15 mouse cellular contexts compared by ENCODE assay signal in genomic region chr6:120453103-120453445, GRCm38 (mm10). TPM values are rescaled to one million over a fixed set of nuclear protein-coding genes. Genes with fewer than 3 reads are reported as not detected.
A peak's percentile ranks its signal among the peaks of the same experiment; 100 is the strongest.
DNase-seq lines count a peak whose midpoint lies in the region; ATAC-seq lines count a peak whose summit lies in the region.
"Had no signal": no experiment of that assay in that cellular context is flagged by ENCODE, and none has a peak within 500 bp of the region (broad histone marks: within the 10 kb centered on the region; RNA-seq: fewer than 3 reads in every experiment).

No protein-coding gene starts in this region.

- no peak overlapping the region for H3K4me2 ChIP-seq in forebrain, embryonic 16.5 days (ENCODE audit: low read length)
- H3K4me2 ChIP-seq: embryonic facial prominence, embryonic 12.5 days; hindbrain, embryonic 15.5 days; neural tube, embryonic 15.5 days had no signal

- no peaks in the 10 kb centered on the region for H3K79me2 ChIP-seq in macrophage (ENCODE audit: inconsistent target)

- H3K27ac ChIP-seq in macrophage: peak overlapping the region; percentile 21; the same call in 1 of the 2 replicates
- H3K27ac ChIP-seq in forebrain, embryonic 16.5 days (ENCODE audit: low read length): no peak overlapping the region
- H3K27ac ChIP-seq: embryonic facial prominence, embryonic 12.5 days; hindbrain, embryonic 15.5 days; neural tube, embryonic 15.5 days had no signal

- no peaks in the 10 kb centered on the region for H3K4me1 ChIP-seq in forebrain, embryonic 16.5 days (replicated peaks; ENCODE audit: control insufficient read depth, insufficient read depth, low read length)
- H3K4me1 ChIP-seq: embryonic facial prominence, embryonic 12.5 days; hindbrain, embryonic 15.5 days; neural tube, embryonic 15.5 days had no signal

- no peaks in the 10 kb centered on the region for H3K27me3 ChIP-seq in forebrain, embryonic 16.5 days (replicated peaks; ENCODE audit: control insufficient read depth, insufficient read depth, low read length)
- H3K27me3 ChIP-seq: embryonic facial prominence, embryonic 12.5 days; hindbrain, embryonic 15.5 days; neural tube, embryonic 15.5 days had no signal

- H3K9me3 ChIP-seq in forebrain, embryonic 16.5 days (ENCODE audit: control insufficient read depth, low read length): no peaks in the 10 kb centered on the region
- H3K9me3 ChIP-seq: embryonic facial prominence, embryonic 12.5 days; hindbrain, embryonic 15.5 days; neural tube, embryonic 15.5 days had no signal

- ATAC-seq in forebrain, embryonic 16.5 days: no peak

- 11% methylated on average over 5 of the region's 5 CpGs for WGBS in macrophage (ENCODE audit: missing documents)
- 86% methylated on average over 5 of the region's 5 CpGs for WGBS in forebrain, embryonic 16.5 days

- H3K9ac ChIP-seq in forebrain, embryonic 16.5 days (replicated peaks; ENCODE audit: low read depth, low read length): no peak overlapping the region
- H3K9ac ChIP-seq: embryonic facial prominence, embryonic 12.5 days; hindbrain, embryonic 15.5 days; neural tube, embryonic 15.5 days had no signal

- H3K4me3 ChIP-seq in macrophage (ENCODE audit: inconsistent target): no peak overlapping the region
- no peak overlapping the region for H3K4me3 ChIP-seq in forebrain, embryonic 16.5 days (replicated peaks; ENCODE audit: low read length)
- H3K4me3 ChIP-seq: embryonic facial prominence, embryonic 12.5 days; hindbrain, embryonic 15.5 days; neural tube, embryonic 15.5 days had no signal

- DNase-seq in lung, postnatal 25 days (ENCODE audit: low spot score): peak; percentile 20
- DNase-seq in lung, postnatal 4 days: no peak
- DNase-seq in T-cell, adult 2 months (ENCODE audit: low spot score): peak; percentile 36
- DNase-seq in cerebellum, adult 9-11 months: no peak
- no peak for DNase-seq in gastrocnemius, postnatal 4 days (ENCODE audit: low spot score in 2 of 2)
- DNase-seq: cerebellum, adult 9-10 months; midbrain, embryonic 14.5 days; thymus, adult 2 months had no signal

- no peaks in the 10 kb centered on the region for H3K36me3 ChIP-seq in macrophage (ENCODE audit: inconsistent target)
- H3K36me3 ChIP-seq in forebrain, embryonic 16.5 days (ENCODE audit: control insufficient read depth, insufficient read depth): no peaks in the 10 kb centered on the region
- H3K36me3 ChIP-seq: embryonic facial prominence, embryonic 12.5 days; hindbrain, embryonic 15.5 days; neural tube, embryonic 15.5 days had no signal

RNA-seq across cellular contexts. Expression of gene Il17ra, which starts 10.0 kb away (rescaled TPM):
- 100 to 1,000 TPM in 9 of 26 experiments, 10 to 100 TPM in 17; 16.1 to 338 (median 55.1) TPM for total RNA-seq in macrophage (2018; cell fraction: chromatin; rRNA removed)
- 100 to 1,000 TPM in 2 of 26 experiments, 10 to 100 TPM in 22, 1 to 10 TPM in 2; 6.7 to 150 (median 15.3) TPM for total RNA-seq in macrophage (2018; cell fraction: cytosol; rRNA removed)
- total RNA-seq in macrophage (2018; cell fraction: nucleus; rRNA removed): 100 to 1,000 TPM in 9 of 26 experiments, 10 to 100 TPM in 17; 22.5 to 279 (median 75.0) TPM
- 11.0 to 16.8 TPM (median 11.8 TPM) in 3 replicates for polyA plus RNA-seq in macrophage (2018)
- polyA plus RNA-seq in forebrain, embryonic 16.5 days (2015; fragmentation: Nextera tagmentation; extraction: Ambion mirVana): 4.6 and 5.3 TPM in 2 replicates
- 1 to 10 TPM; 4.7 to 5.2 TPM for total RNA-seq in gastrocnemius, postnatal 4 days (2021)

RNA-seq across cellular contexts. Expression of gene Tmem121b, which starts 40.5 kb away (rescaled TPM):
- under 1 TPM in 2 of 26 experiments, not detected in 24; 0.16 to 0.17 TPM for total RNA-seq in macrophage (2018; cell fraction: chromatin; rRNA removed)
- total RNA-seq in macrophage (2018; cell fraction: cytosol; rRNA removed): under 1 TPM in 8 of 26 experiments, not detected in 18; 0.03 to 0.05 (median 0.05) TPM
- under 1 TPM in 7 of 26 experiments, not detected in 19; 0.06 to 0.34 (median 0.16) TPM for total RNA-seq in macrophage (2018; cell fraction: nucleus; rRNA removed)
- polyA plus RNA-seq in macrophage (2018): not detected in 3 replicates
- polyA plus RNA-seq in forebrain, embryonic 16.5 days (2015; fragmentation: Nextera tagmentation; extraction: Ambion mirVana): 3.3 and 3.5 TPM in 2 replicates
- under 1 TPM; 0.13 to 0.15 TPM for total RNA-seq in gastrocnemius, postnatal 4 days (2021)
- total RNA-seq: gastrocnemius, adult 8-10 months had no signal
- polyA plus RNA-seq: liver, embryonic 16.5 days had no signal

Comparison
In these comparisons a context has a peak if more than half of its experiments do, and no peak if none do; other contexts are left out.
1. DNase-seq: peak in lung, postnatal 25 days (single experiment) and T-cell, adult 2 months (single experiment); none in lung, postnatal 4 days (0 of 2), cerebellum, adult 9-11 months (single experiment) and gastrocnemius, postnatal 4 days (0 of 2).